Mouse (Mus musculus) C2C12 (cell line): ENCODE measurements around the gene Clca2.
"Not testable (repeated sequence)": the region's sequence is repeated elsewhere in the genome, so short reads cannot be mapped to it uniquely, and the experiment has no call there.

ENCODE experiments used
- CEBPB ChIP-seq: IDR thresholded peaks from one replicate; pipeline ENCODE4 v1.6.1; 2011; ENCODE audit warnings: low read depth, mild to moderate bottlenecking, control low read depth, moderate library complexity
- CTCF ChIP-seq: IDR thresholded peaks from one replicate; pipeline ENCODE4 v1.5.1; 2011; ENCODE audit not compliant: control insufficient read depth, insufficient read depth, insufficient read length
- FOSL1 ChIP-seq: IDR thresholded peaks from one replicate; pipeline ENCODE4 v1.8.0; 2011; ENCODE audit warnings: mild to moderate bottlenecking, low read length; ENCODE audit not compliant: poor library complexity, insufficient read depth, severe bottlenecking
- MAX ChIP-seq: IDR thresholded peaks from one replicate; pipeline ENCODE4 v1.6.1; 2011; ENCODE audit warnings: mild to moderate bottlenecking, control low read depth
- MYOD1 ChIP-seq: IDR thresholded peaks from one replicate; pipeline ENCODE4 v1.6.1; 2011; ENCODE audit warnings: low read depth; ENCODE audit not compliant: control insufficient read depth, insufficient read length
- USF1 ChIP-seq: IDR thresholded peaks from one replicate; pipeline ENCODE4 v1.6.1; 2011; ENCODE audit warnings: low read depth, mild to moderate bottlenecking, control low read depth, moderate library complexity

GRCm38 (mm10) chr3:145055138-145055537, 44.1 kb downstream of the Clca2 start:
- not testable (repeated sequence) for TF ChIP-seq CTCF, FOSL1, MYOD1, USF1, MAX, CEBPB
